Mouse (Mus musculus): Measurements from ENCODE around the gene Grhl3. TPM values are rescaled to one million over a fixed set of nuclear protein-coding genes. Genes with fewer than 3 reads are reported as not detected.

Grhl3 gene
- polyA plus RNA-seq, 1 experiment from 2014 or later: 7.1 TPM

DNA sequence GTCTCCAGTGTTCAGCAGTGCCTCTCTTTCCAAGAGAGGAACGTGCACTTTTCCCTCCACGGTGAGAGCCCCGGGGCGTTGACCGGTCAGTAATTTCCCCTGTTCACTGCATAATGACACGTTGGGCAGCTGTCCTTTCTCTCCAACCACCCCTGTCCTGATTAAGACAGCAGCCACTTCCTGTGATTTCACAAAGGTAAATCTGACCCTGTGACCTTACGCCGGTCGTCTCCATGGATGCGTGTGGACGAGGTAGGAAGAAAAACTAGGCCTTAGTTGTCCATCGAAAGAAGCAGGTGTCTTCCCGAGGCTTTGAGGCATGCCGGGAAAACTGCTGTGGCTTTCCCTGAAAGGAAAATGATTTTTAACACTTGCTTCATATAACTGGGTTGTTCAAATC is 58.5 kb downstream of the Grhl3 start:
- Histone ChIP-seq H3K36me3 (ENCODE audit: control insufficient read depth, insufficient read depth, low read length) (no peaks in the 10 kb centered on the region), H3K9me3 (ENCODE audit: control insufficient read depth, low read length) (no peaks in the 10 kb centered on the region), H3K9ac (ENCODE audit: low read length) (no peak overlapping the region), H3K4me1 (replicated peaks; ENCODE audit: control insufficient read depth, insufficient read depth, low read length) (no peaks in the 10 kb centered on the region), H3K27me3 (replicated peaks; ENCODE audit: control insufficient read depth, insufficient read depth, low read length) (no peaks in the 10 kb centered on the region), H3K4me2 (ENCODE audit: low read length) (no peak overlapping the region), H3K27ac (ENCODE audit: low read depth) (no peak overlapping the region), H3K4me3 (ENCODE audit: low read depth, low read length) (no peak overlapping the region)
- 70% methylated on average over 14 of the region's 14 CpGs for WGBS
- ATAC-seq (replicated peaks; ENCODE audit: low FRiP score, low TSS enrichment, low read depth): no peak
- no peak for DNase-seq (ENCODE audit: low spot score)

DNA sequence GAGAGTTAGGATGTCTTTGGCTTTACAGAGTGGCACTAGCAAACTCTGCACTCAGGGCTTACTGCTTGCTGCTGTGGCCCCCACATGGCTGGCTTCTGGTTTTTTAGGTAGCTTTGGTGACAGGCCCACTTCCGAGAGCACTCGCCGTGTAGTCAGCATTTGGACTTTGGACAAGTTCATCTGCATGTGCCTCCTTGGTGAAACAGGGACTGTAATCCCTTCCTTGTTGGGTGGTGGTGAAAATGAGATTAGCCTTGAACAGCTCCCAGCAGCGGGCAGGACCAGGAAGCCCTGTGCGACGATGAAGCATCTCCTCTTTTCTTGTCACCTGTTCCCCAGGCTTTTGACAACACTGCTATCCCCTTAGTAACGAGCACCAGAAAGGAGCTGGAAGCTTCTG is 59.6 kb downstream of the Grhl3 start:
- DNase-seq (ENCODE audit: low spot score) (no peak), ATAC-seq (replicated peaks; ENCODE audit: low FRiP score, low TSS enrichment, low read depth) (no peak)
- H3K27ac ChIP-seq (ENCODE audit: low read depth): no peak overlapping the region
- no peak overlapping the region for H3K4me2 ChIP-seq (ENCODE audit: low read length)
- H3K27me3 ChIP-seq (replicated peaks; ENCODE audit: control insufficient read depth, insufficient read depth, low read length): no peaks in the 10 kb centered on the region
- H3K4me1 ChIP-seq (replicated peaks; ENCODE audit: control insufficient read depth, insufficient read depth, low read length): no peaks in the 10 kb centered on the region
- no peaks in the 10 kb centered on the region for H3K36me3 ChIP-seq (ENCODE audit: control insufficient read depth, insufficient read depth, low read length)
- no peaks in the 10 kb centered on the region for H3K9me3 ChIP-seq (ENCODE audit: control insufficient read depth, low read length)
- H3K4me3 ChIP-seq (ENCODE audit: low read depth, low read length): no peak overlapping the region
- 75% methylated on average over 7 of the region's 7 CpGs for WGBS
- no peak overlapping the region for H3K9ac ChIP-seq (ENCODE audit: low read length)

- H3K4me3 ChIP-seq (ENCODE audit: low read depth, low read length): no peak overlapping the region
- no peaks in the 10 kb centered on the region for H3K9me3 ChIP-seq (ENCODE audit: control insufficient read depth, low read length)
- ATAC-seq (replicated peaks; ENCODE audit: low FRiP score, low TSS enrichment, low read depth) (no peak), DNase-seq (ENCODE audit: low spot score) (no peak)
- H3K27ac ChIP-seq (ENCODE audit: low read depth): no peak overlapping the region
- H3K9ac ChIP-seq (ENCODE audit: low read length): no peak overlapping the region
- no peaks in the 10 kb centered on the region for H3K36me3 ChIP-seq (ENCODE audit: control insufficient read depth, insufficient read depth, low read length)
- no peaks in the 10 kb centered on the region for H3K27me3 ChIP-seq (replicated peaks; ENCODE audit: control insufficient read depth, insufficient read depth, low read length)
- H3K4me2 ChIP-seq (ENCODE audit: low read length): no peak overlapping the region
- H3K4me1 ChIP-seq (replicated peaks; ENCODE audit: control insufficient read depth, insufficient read depth, low read length): peaks cover 8% of the 10 kb centered on the region
- WGBS: 45% methylated on average over 12 of the region's 12 CpGs
These were observed 63.9 kb downstream of the Grhl3 start for GRCm38 (mm10) chr4:135509515-135509914.

DNA sequence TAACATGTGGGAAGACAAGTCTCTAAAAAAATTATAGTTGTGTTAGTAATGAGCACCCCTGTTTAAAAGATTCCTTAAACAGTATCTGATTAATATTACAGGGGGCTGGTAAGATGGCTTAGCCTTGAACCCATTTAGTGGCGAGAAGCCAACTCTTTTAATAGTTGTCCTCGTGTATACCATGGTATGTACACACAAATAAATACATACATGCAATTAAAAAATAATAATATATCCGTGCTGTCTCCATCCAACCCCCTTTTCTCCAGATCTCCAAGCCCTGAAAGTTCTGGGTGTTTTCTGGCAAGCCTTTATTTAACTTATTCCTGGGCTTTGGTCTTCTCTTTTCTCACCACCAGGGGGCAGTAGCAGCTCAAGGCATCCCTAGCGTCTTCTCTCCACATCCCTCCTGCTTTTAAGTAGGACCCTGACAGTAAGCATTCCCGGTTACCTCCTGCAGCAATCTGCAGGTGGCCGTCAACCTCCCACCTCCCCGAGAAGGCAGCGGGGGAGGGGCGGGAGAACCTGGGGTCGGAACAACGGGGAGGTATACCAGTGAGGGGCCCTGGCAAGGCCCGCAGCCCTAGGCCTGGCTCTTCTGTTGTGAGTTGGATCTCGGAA is 64.9 kb downstream of the Grhl3 start:
- ATAC-seq (replicated peaks; ENCODE audit: low FRiP score, low TSS enrichment, low read depth) (peak; percentile 68), DNase-seq (ENCODE audit: low spot score) (peak; percentile 94)
- Histone ChIP-seq H3K4me1 (replicated peaks; ENCODE audit: control insufficient read depth, insufficient read depth, low read length) (peaks cover 8% of the 10 kb centered on the region), H3K9me3 (ENCODE audit: control insufficient read depth, low read length) (no peaks in the 10 kb centered on the region), H3K27ac (ENCODE audit: low read depth) (no peak overlapping the region), H3K36me3 (ENCODE audit: control insufficient read depth, insufficient read depth, low read length) (no peaks in the 10 kb centered on the region), H3K9ac (ENCODE audit: low read length) (no peak overlapping the region), H3K4me2 (ENCODE audit: low read length) (peak overlapping the region; percentile 34), H3K4me3 (ENCODE audit: low read depth, low read length) (no peak overlapping the region), H3K27me3 (replicated peaks; ENCODE audit: control insufficient read depth, insufficient read depth, low read length) (no peaks in the 10 kb centered on the region)
- 14% methylated on average over 13 of the region's 13 CpGs for WGBS

DNA sequence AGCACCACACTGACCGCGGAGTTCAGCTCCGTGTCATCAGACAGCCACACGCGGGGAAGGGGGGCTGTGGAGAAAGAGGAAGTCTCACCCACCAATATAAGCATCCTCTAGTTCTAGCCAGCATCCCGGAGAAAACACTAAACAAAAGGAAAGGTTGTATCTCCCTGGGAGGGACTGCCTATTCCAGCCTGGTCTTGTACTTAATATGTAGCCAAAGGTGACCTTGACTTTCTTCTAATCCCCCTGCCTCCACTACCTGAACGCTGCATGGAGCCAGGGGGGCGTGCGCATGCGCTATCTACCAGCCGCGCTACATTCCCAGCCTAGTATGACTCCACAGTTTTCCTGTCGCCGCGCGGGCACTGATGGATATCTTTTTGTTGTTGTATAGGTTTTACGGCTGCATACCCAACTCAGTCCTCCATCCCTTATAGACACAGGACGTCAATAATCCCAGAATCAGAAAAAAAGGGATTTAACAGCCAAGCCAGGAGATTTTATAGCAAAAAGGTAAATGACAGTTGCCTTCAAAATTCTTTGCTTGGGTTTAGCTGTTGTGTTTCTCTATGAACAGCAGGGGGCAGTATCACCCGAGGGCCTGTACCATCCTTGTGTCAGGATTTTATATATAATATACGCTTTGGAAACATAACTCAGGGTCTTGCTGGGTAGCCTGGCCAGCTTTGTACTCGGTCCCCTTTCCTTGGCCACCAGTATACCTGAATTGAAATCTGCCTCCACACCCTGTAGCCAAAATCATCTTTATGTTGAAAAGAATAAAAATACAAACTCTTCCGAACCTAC is 65.7 kb downstream of the Grhl3 start:
- Histone ChIP-seq H3K4me2 (ENCODE audit: low read length) (peak overlapping the region; percentile 49), H3K9me3 (ENCODE audit: control insufficient read depth, low read length) (no peaks in the 10 kb centered on the region), H3K4me1 (replicated peaks; ENCODE audit: control insufficient read depth, insufficient read depth, low read length) (peaks cover 8% of the 10 kb centered on the region), H3K27me3 (replicated peaks; ENCODE audit: control insufficient read depth, insufficient read depth, low read length) (no peaks in the 10 kb centered on the region), H3K27ac (ENCODE audit: low read depth) (no peak overlapping the region), H3K9ac (ENCODE audit: low read length) (peak overlapping the region; percentile 29; the same call in 1 of the 2 replicates), H3K4me3 (ENCODE audit: low read depth, low read length) (peak overlapping the region; percentile 24), H3K36me3 (ENCODE audit: control insufficient read depth, insufficient read depth, low read length) (no peaks in the 10 kb centered on the region)
- DNase-seq (ENCODE audit: low spot score) (peak; percentile 72), ATAC-seq (replicated peaks; ENCODE audit: low FRiP score, low TSS enrichment, low read depth) (peak; percentile 47; the same call in 1 of the 2 replicates)
- WGBS: 12% methylated on average over 22 of the region's 22 CpGs

DNA sequence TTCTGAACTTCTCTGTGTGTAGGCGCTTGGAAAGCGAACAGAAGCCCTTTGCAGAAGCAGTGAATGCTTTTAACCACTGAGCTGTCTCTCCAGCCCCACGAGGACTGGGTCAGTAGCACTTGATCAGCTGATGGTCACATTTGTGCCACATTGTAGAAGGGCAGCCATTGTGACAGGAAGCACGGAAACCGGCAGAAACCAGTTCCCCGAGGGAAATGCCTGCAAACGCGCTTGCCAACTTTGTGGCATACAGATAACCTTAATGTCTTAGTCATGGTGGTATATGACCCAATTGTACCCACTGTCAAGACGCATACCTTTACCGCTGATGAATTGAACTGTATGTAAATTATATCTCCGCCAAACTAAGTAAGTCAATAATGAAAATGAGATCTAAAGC is 67.6 kb downstream of the Grhl3 start:
- no peak overlapping the region for H3K27ac ChIP-seq (ENCODE audit: low read depth)
- 76% methylated on average over 11 of the region's 11 CpGs for WGBS
- no peak for DNase-seq (ENCODE audit: low spot score)

GRCm38 (mm10) chr4:135501587-135501986 is 71.8 kb downstream of the Grhl3 start:
- no peak overlapping the region for H3K4me2 ChIP-seq (ENCODE audit: low read length)
- no peak overlapping the region for H3K4me3 ChIP-seq (ENCODE audit: low read depth, low read length)
- ATAC-seq (replicated peaks; ENCODE audit: low FRiP score, low TSS enrichment, low read depth) (no peak), DNase-seq (ENCODE audit: low spot score) (no peak)
- no peaks in the 10 kb centered on the region for H3K4me1 ChIP-seq (replicated peaks; ENCODE audit: control insufficient read depth, insufficient read depth, low read length)
- no peak overlapping the region for H3K9ac ChIP-seq (ENCODE audit: low read length)
- 50% methylated on average over 4 of the region's 4 CpGs for WGBS
- no peaks in the 10 kb centered on the region for H3K27me3 ChIP-seq (replicated peaks; ENCODE audit: control insufficient read depth, insufficient read depth, low read length)
- H3K9me3 ChIP-seq (ENCODE audit: control insufficient read depth, low read length): peaks cover 7% of the 10 kb centered on the region; the same call in 1 of the 2 replicates
- H3K27ac ChIP-seq (ENCODE audit: low read depth): no peak overlapping the region
- H3K36me3 ChIP-seq (ENCODE audit: control insufficient read depth, insufficient read depth, low read length): no peaks in the 10 kb centered on the region

More for the DNA sequence above, 67.6 kb downstream of the Grhl3 start:
- Histone ChIP-seq H3K4me3 (ENCODE audit: low read depth, low read length) (no peak overlapping the region), H3K4me1 (replicated peaks; ENCODE audit: control insufficient read depth, insufficient read depth, low read length) (peaks cover 8% of the 10 kb centered on the region), H3K36me3 (ENCODE audit: control insufficient read depth, insufficient read depth, low read length) (no peaks in the 10 kb centered on the region), H3K27me3 (replicated peaks; ENCODE audit: control insufficient read depth, insufficient read depth, low read length) (no peaks in the 10 kb centered on the region), H3K9ac (ENCODE audit: low read length) (no peak overlapping the region), H3K9me3 (ENCODE audit: control insufficient read depth, low read length) (peaks cover 4% of the 10 kb centered on the region; the same call in 1 of the 2 replicates), H3K4me2 (ENCODE audit: low read length) (no peak overlapping the region)
- no peak for ATAC-seq (replicated peaks; ENCODE audit: low FRiP score, low TSS enrichment, low read depth)

GRCm38 (mm10) chr4:135499831-135500230 is 73.6 kb downstream of the Grhl3 start:
- H3K4me3 ChIP-seq (ENCODE audit: low read depth, low read length): no peak overlapping the region
- H3K9me3 ChIP-seq (ENCODE audit: control insufficient read depth, low read length): peaks cover 7% of the 10 kb centered on the region; the same call in 1 of the 2 replicates
- no peak overlapping the region for H3K4me2 ChIP-seq (ENCODE audit: low read length)
- H3K27ac ChIP-seq (ENCODE audit: low read depth): no peak overlapping the region
- no peak for ATAC-seq (replicated peaks; ENCODE audit: low FRiP score, low TSS enrichment, low read depth)
- no peak overlapping the region for H3K9ac ChIP-seq (ENCODE audit: low read length)
- H3K4me1 ChIP-seq (replicated peaks; ENCODE audit: control insufficient read depth, insufficient read depth, low read length): 0 out of 2 replicates have a peak, but pooled peaks cover 2% of the 10 kb centered on the region
- WGBS: 62% methylated on average over 3 of the region's 3 CpGs
- H3K27me3 ChIP-seq (replicated peaks; ENCODE audit: control insufficient read depth, insufficient read depth, low read length): no peaks in the 10 kb centered on the region
- H3K36me3 ChIP-seq (ENCODE audit: control insufficient read depth, insufficient read depth, low read length): no peaks in the 10 kb centered on the region
- DNase-seq (ENCODE audit: low spot score): no peak
